Mouse (Mus musculus): Measurements from ENCODE around the gene Atp5mpl.

GRCm38 (mm10) chr12:111986756-111987155 lies 20.0 kb upstream of the Atp5mpl start:
- TF ChIP-seq CTCF (IDR thresholded peaks at IDR 0.05 in 2 of 3, conservative IDR thresholded peaks at IDR 0.05 in 1 of 3; ENCODE audit: control insufficient read depth in 1 of 3, insufficient read depth in 1 of 3, low read depth in 2 of 3, low read length in 3 of 3, poor library complexity in 1 of 3, severe bottlenecking in 1 of 3), result no peak
- no peak for TF ChIP-seq POLR2AphosphoS5 (IDR thresholded peaks at IDR 0.05; ENCODE audit: borderline replicate concordance, low read depth, low read length)
- no peak for TF ChIP-seq MAZ (IDR thresholded peaks at IDR 0.05; ENCODE audit: low read depth, low read length)
- TF ChIP-seq ZC3H11A (IDR thresholded peaks at IDR 0.05; ENCODE audit: low read depth, low read length), result no peak
- no peak for TF ChIP-seq USF2 (IDR thresholded peaks at IDR 0.05; ENCODE audit: borderline replicate concordance in 1 of 2, insufficient read depth in 1 of 2, low read depth in 1 of 2, low read length in 2 of 2)
- TF ChIP-seq POLR2AphosphoS2 (IDR thresholded peaks at IDR 0.05; ENCODE audit: low read length), result no peak
- TF ChIP-seq GATA1 (IDR thresholded peaks at IDR 0.05; ENCODE audit: low read depth, low read length), result no peak; the same call in 1 of the 2 replicates
- TF ChIP-seq MAFK (IDR thresholded peaks at IDR 0.05; ENCODE audit: borderline replicate concordance, low read depth, low read length), result no peak

Measured in MEL (cell line).